Mouse (Mus musculus) bone marrow, adult 2 months (tissue): Measurements from ENCODE around the gene Akirin2.

Experiments used
- CTCF ChIP-seq: fragments of 200-500 bp; IDR thresholded peaks from 2 replicates; pipeline ENCODE4 v1.5.1; 2011; ENCODE audit warnings: low read length, control low read depth; ENCODE audit not compliant: control insufficient read depth, insufficient read depth
- POLR2A ChIP-seq: fragments of 200-500 bp; IDR thresholded peaks from 2 replicates; pipeline ENCODE4 v1.6.1; 2011; ENCODE audit warnings: low read depth, mild to moderate bottlenecking, control low read depth, low read length, borderline replicate concordance; ENCODE audit not compliant: control insufficient read depth

DNA sequence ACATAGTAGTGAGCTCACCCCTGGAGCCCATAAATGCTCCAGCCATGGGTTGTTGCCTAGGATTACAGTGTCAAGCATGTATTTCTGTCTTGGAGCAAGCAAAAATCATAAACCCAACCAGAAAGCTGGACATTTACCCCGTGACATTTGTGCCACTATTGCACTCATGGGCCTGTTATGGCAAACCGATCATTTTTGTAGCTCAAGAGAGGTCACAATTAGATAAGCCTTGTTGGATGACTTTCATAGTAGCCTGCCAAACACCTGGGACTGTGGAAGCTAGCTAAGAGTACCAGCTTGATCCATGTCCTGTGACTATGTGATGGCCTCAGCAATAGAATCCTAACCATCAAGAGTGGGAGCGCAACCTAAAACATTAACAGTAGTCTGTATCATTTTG, 4.9 kb downstream of the Akirin2 start:
- TF ChIP-seq POLR2A (no peak), CTCF (no peak)
